Mouse (Mus musculus) bone marrow, adult 2 months (tissue): ENCODE measurements around the gene Ramp2.

ENCODE experiments used
- CTCF ChIP-seq: fragments of 200-500 bp; IDR thresholded peaks from 2 replicates; pipeline ENCODE4 v1.5.1; 2011; ENCODE audit warnings: low read length, control low read depth; ENCODE audit not compliant: control insufficient read depth, insufficient read depth
- POLR2A ChIP-seq: fragments of 200-500 bp; IDR thresholded peaks from 2 replicates; pipeline ENCODE4 v1.6.1; 2011; ENCODE audit warnings: low read depth, mild to moderate bottlenecking, control low read depth, low read length, borderline replicate concordance; ENCODE audit not compliant: control insufficient read depth

- TF ChIP-seq CTCF (no peak), POLR2A (no peak)
These were observed 23.8 kb downstream of the Ramp2 start for GRCm38 (mm10) chr11:101269577-101270116.
